In the genomic region with DNA sequence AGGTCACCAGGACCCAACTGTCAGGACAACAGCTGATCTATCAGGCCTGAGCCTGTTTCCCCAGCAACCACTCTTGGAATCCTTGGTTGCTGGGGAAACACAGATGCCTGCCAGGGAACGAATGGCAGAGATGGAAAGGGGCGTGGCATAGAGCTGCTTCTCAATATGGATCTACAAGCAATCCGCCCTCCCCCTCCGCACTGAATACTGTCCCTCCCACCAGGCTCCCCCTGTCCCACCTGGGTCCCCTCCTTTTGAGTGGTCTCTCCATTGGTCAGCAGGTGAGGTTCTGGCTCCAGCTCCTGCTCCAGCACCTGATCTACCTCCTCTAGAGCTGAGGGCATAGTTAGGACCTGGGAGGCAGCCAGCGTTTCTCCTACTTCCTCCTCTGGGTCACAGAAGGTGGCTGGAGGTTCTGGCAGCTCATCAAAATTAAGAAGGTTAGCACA, we compare ENCODE assay signal across 7 mouse cellular contexts. TPM values are rescaled to one million over a fixed set of nuclear protein-coding genes. Genes with fewer than 3 reads are reported as not detected.
A peak's percentile ranks its signal among the peaks of the same experiment; 100 is the strongest.
DNase-seq lines count a peak whose midpoint lies in the region; ATAC-seq lines count a peak whose summit lies in the region.

No protein-coding gene starts in this region.

- no peak overlapping the region for H3K4me3 ChIP-seq in hindbrain, embryonic 14.5 days (replicated peaks; ENCODE audit: low read length)
- no peak overlapping the region; the same call in 1 of the 2 replicates for H3K4me3 ChIP-seq in midbrain, embryonic 13.5 days (replicated peaks)

- H3K27ac ChIP-seq in hindbrain, embryonic 14.5 days: peak overlapping the region; percentile 93
- H3K27ac ChIP-seq in midbrain, embryonic 13.5 days: peak overlapping the region; percentile 79

- peaks cover 68% of the 10 kb centered on the region for H3K36me3 ChIP-seq in hindbrain, embryonic 14.5 days (replicated peaks; ENCODE audit: control insufficient read depth, insufficient read depth)
- peaks cover 71% of the 10 kb centered on the region for H3K36me3 ChIP-seq in midbrain, embryonic 13.5 days

- H3K9me3 ChIP-seq in hindbrain, embryonic 14.5 days (ENCODE audit: control insufficient read depth, low read length): no peaks in the 10 kb centered on the region
- H3K9me3 ChIP-seq in midbrain, embryonic 13.5 days: no peaks in the 10 kb centered on the region

- peak overlapping the region; percentile 32; the same call in 1 of the 2 replicates for H3K9ac ChIP-seq in hindbrain, embryonic 14.5 days
- H3K9ac ChIP-seq in midbrain, embryonic 13.5 days (replicated peaks): peak overlapping the region; percentile 48

- peak overlapping the region; percentile 9; the same call in 1 of the 2 replicates for H3K4me2 ChIP-seq in hindbrain, embryonic 14.5 days (replicated peaks)
- H3K4me2 ChIP-seq in midbrain, embryonic 13.5 days (replicated peaks): peak overlapping the region; percentile 33

- H3K27me3 ChIP-seq in hindbrain, embryonic 14.5 days (ENCODE audit: control insufficient read depth, insufficient read depth, low read length): no peaks in the 10 kb centered on the region
- no peaks in the 10 kb centered on the region for H3K27me3 ChIP-seq in midbrain, embryonic 13.5 days

- DNase-seq in MN1 (ENCODE audit: low spot score): peak; percentile 82
- DNase-seq in cerebellum, postnatal 10 days: peak; percentile 82 to 84
- DNase-seq in hindbrain, embryonic 14.5 days (ENCODE audit: low spot score): peak; percentile 78
- DNase-seq in adrenal gland, postnatal 14 days: no peak
- no peak for DNase-seq in ovary, postnatal 14 days (ENCODE audit: low spot score)

- WGBS in hindbrain, embryonic 14.5 days: 7% methylated on average over 5 of the region's 5 CpGs
- WGBS in midbrain, embryonic 13.5 days: 6% methylated on average over 5 of the region's 5 CpGs

- H3K4me1 ChIP-seq in hindbrain, embryonic 14.5 days (replicated peaks; ENCODE audit: control insufficient read depth, insufficient read depth, low read length): peaks cover 56% of the 10 kb centered on the region
- peaks cover 78% of the 10 kb centered on the region for H3K4me1 ChIP-seq in midbrain, embryonic 13.5 days (replicated peaks)

- ATAC-seq in hindbrain, embryonic 14.5 days (ENCODE audit: low FRiP score): no peak
- ATAC-seq in midbrain, embryonic 13.5 days: peak; percentile 6; the same call in 1 of the 2 replicates
- no peak for ATAC-seq in erythroid progenitor cell, adult 5-6 weeks (replicated peaks; ENCODE audit: low FRiP score, poor library complexity, severe bottlenecking)

RNA-seq across cellular contexts. Expression of a gene that starts 10.6 kb away (rescaled TPM):
- polyA plus RNA-seq in hindbrain, embryonic 14.5 days (2014; fragmentation: Nextera tagmentation; extraction: Ambion mirVana): 6.3 and 8.9 TPM in 2 replicates
- polyA plus RNA-seq in midbrain, embryonic 13.5 days (2015; fragmentation: Nextera tagmentation; extraction: Ambion mirVana): 2.3 and 2.8 TPM in 2 replicates
- not detected in 2 replicates for total RNA-seq in erythroid progenitor cell, adult 5-6 weeks (2015; ENCODE audit: low replicate concordance)
- not detected in 2 replicates for total RNA-seq in erythroid progenitor cell, adult 5-6 weeks (2017; ENCODE audit: low replicate concordance)
- 3.1 and 6.0 TPM in 2 replicates for total RNA-seq in adrenal gland, postnatal 14 days (2021)

RNA-seq across cellular contexts. Expression of a gene that starts 13.3 kb away (rescaled TPM):
- 406 and 416 TPM in 2 replicates for polyA plus RNA-seq in hindbrain, embryonic 14.5 days (2014; fragmentation: Nextera tagmentation; extraction: Ambion mirVana)
- 655 and 674 TPM in 2 replicates for polyA plus RNA-seq in midbrain, embryonic 13.5 days (2015; fragmentation: Nextera tagmentation; extraction: Ambion mirVana)
- not detected in 2 replicates for total RNA-seq in erythroid progenitor cell, adult 5-6 weeks (2015; ENCODE audit: low replicate concordance)
- 0.45 TPM in 1 of 2 replicates, not detected in the other for total RNA-seq in erythroid progenitor cell, adult 5-6 weeks (2017; ENCODE audit: low replicate concordance)
- 24.0 and 24.9 TPM in 2 replicates for total RNA-seq in adrenal gland, postnatal 14 days (2021)

RNA-seq across cellular contexts. Expression of a gene that starts 29.8 kb away (rescaled TPM):
- polyA plus RNA-seq in hindbrain, embryonic 14.5 days (2014; fragmentation: Nextera tagmentation; extraction: Ambion mirVana): 41.9 and 42.7 TPM in 2 replicates
- polyA plus RNA-seq in midbrain, embryonic 13.5 days (2015; fragmentation: Nextera tagmentation; extraction: Ambion mirVana): 26.8 and 35.7 TPM in 2 replicates
- total RNA-seq in erythroid progenitor cell, adult 5-6 weeks (2015; ENCODE audit: low replicate concordance): 48.2 and 55.5 TPM in 2 replicates
- total RNA-seq in erythroid progenitor cell, adult 5-6 weeks (2017; ENCODE audit: low replicate concordance): 62.2 and 75.7 TPM in 2 replicates
- total RNA-seq in adrenal gland, postnatal 14 days (2021): 35.3 and 55.4 TPM in 2 replicates

RNA-seq across cellular contexts. Expression of a gene that starts 38.8 kb away (rescaled TPM):
- 139 and 141 TPM in 2 replicates for polyA plus RNA-seq in hindbrain, embryonic 14.5 days (2014; fragmentation: Nextera tagmentation; extraction: Ambion mirVana)
- polyA plus RNA-seq in midbrain, embryonic 13.5 days (2015; fragmentation: Nextera tagmentation; extraction: Ambion mirVana): 145 and 159 TPM in 2 replicates
- total RNA-seq in erythroid progenitor cell, adult 5-6 weeks (2015; ENCODE audit: low replicate concordance): 0.84 and 1.4 TPM in 2 replicates
- 0.15 and 3.5 TPM in 2 replicates for total RNA-seq in erythroid progenitor cell, adult 5-6 weeks (2017; ENCODE audit: low replicate concordance)
- total RNA-seq in adrenal gland, postnatal 14 days (2021): 23.8 and 26.7 TPM in 2 replicates

RNA-seq across cellular contexts. Expression of a gene that starts 48.1 kb away (rescaled TPM):
- polyA plus RNA-seq in hindbrain, embryonic 14.5 days (2014; fragmentation: Nextera tagmentation; extraction: Ambion mirVana): 0.09 and 0.34 TPM in 2 replicates
- not detected in 2 replicates for polyA plus RNA-seq in midbrain, embryonic 13.5 days (2015; fragmentation: Nextera tagmentation; extraction: Ambion mirVana)
- total RNA-seq in erythroid progenitor cell, adult 5-6 weeks (2015; ENCODE audit: low replicate concordance): not detected in 2 replicates
- not detected in 2 replicates for total RNA-seq in erythroid progenitor cell, adult 5-6 weeks (2017; ENCODE audit: low replicate concordance)
- 4.3 and 60.0 TPM in 2 replicates for total RNA-seq in adrenal gland, postnatal 14 days (2021)

Comparison
In these comparisons a context has a peak if more than half of its experiments do, and no peak if none do; other contexts are left out.
1. DNase-seq: peak in MN1 (single experiment), cerebellum, postnatal 10 days (2 of 2) and hindbrain, embryonic 14.5 days (single experiment); none in adrenal gland, postnatal 14 days (single experiment) and ovary, postnatal 14 days (single experiment).
2. RNA of a gene that starts 13.3 kb away (total RNA-seq): 24.0 to 24.9 TPM in adrenal gland, postnatal 14 days; 0.45 TPM in erythroid progenitor cell, adult 5-6 weeks; every median in the first group is over 10 times any median in the second.